In the genomic region with DNA sequence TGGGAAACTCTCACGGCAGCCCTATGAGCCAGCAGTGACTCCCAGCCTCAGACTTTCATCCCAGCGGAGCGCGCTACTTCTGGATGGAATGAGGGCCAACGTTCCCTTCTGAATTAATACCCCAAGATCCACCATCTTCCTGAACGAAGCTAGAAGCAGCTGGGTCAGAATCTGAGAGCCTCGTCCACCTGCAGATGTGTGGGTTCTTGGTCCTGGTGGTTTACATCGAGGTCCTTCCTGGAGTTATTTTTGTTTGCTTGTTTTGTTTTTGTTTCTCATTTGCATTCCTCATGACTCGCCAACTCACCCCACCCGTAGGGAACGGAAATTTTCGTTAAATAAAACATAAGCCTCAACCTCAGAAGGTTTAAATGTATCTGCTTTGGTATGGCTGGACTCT, we compare ENCODE assay signal across 13 mouse cellular contexts.
DNase-seq lines count a peak whose midpoint lies in the region; ATAC-seq and TF ChIP-seq lines count a peak whose summit lies in the region.
"Had no signal": no experiment of that assay in that cellular context is flagged by ENCODE, and none has a peak within 500 bp of the region (broad histone marks: within the 10 kb centered on the region; RNA-seq: fewer than 3 reads in every experiment).

No protein-coding gene starts in this region.

- peaks cover 55% of the 10 kb centered on the region for H3K4me1 ChIP-seq in embryonic facial prominence, embryonic 13.5 days
- H3K4me1 ChIP-seq in embryonic facial prominence, embryonic 10.5 days, result peaks cover 48% of the 10 kb centered on the region
- peaks cover 6% of the 10 kb centered on the region for H3K4me1 ChIP-seq in hindbrain, embryonic 14.5 days (replicated peaks; ENCODE audit: control insufficient read depth, insufficient read depth, low read length)
- H3K4me1 ChIP-seq in hindbrain, embryonic 16.5 days (ENCODE audit: control insufficient read depth, insufficient read depth, low read depth, low read length), result no peaks in the 10 kb centered on the region
- H3K4me1 ChIP-seq in lung, embryonic 15.5 days, result peaks cover 62% of the 10 kb centered on the region
- H3K4me1 ChIP-seq in small intestine, adult 2 months (ENCODE audit: control insufficient read depth, insufficient read depth, insufficient read length, low read length), result peaks cover 15% of the 10 kb centered on the region; the same call in 1 of the 2 replicates

- TF ChIP-seq POLR2A in small intestine, adult 2 months (IDR thresholded peaks at IDR 0.05; ENCODE audit: low read depth, low read length), result no peak

- H3K27me3 ChIP-seq in embryonic facial prominence, embryonic 13.5 days, result no peaks in the 10 kb centered on the region
- H3K27me3 ChIP-seq in embryonic facial prominence, embryonic 10.5 days (replicated peaks; ENCODE audit: low read depth, poor library complexity, severe bottlenecking), result no peaks in the 10 kb centered on the region
- H3K27me3 ChIP-seq in hindbrain, embryonic 14.5 days (ENCODE audit: control insufficient read depth, insufficient read depth, low read length), result no peaks in the 10 kb centered on the region
- H3K27me3 ChIP-seq in hindbrain, embryonic 16.5 days (replicated peaks; ENCODE audit: control insufficient read depth, insufficient read depth, low read length), result no peaks in the 10 kb centered on the region
- no peaks in the 10 kb centered on the region for H3K27me3 ChIP-seq in lung, embryonic 15.5 days
- no peaks in the 10 kb centered on the region for H3K27me3 ChIP-seq in small intestine, adult 2 months (ENCODE audit: control insufficient read depth, insufficient read depth, low read length)
- H3K27me3 ChIP-seq: forebrain, embryonic 12.5 days had no signal

- no peak overlapping the region for H3K4me3 ChIP-seq in embryonic facial prominence, embryonic 13.5 days
- no peak overlapping the region for H3K4me3 ChIP-seq in embryonic facial prominence, embryonic 10.5 days
- H3K4me3 ChIP-seq in hindbrain, embryonic 14.5 days (replicated peaks; ENCODE audit: low read length), result no peak overlapping the region
- no peak overlapping the region for H3K4me3 ChIP-seq in hindbrain, embryonic 16.5 days (ENCODE audit: low read length)
- no peak overlapping the region for H3K4me3 ChIP-seq in lung, embryonic 15.5 days
- H3K4me3 ChIP-seq in small intestine, adult 2 months (ENCODE audit: low read depth, low read length), result no peak overlapping the region
- H3K4me3 ChIP-seq: forebrain, embryonic 12.5 days; liver, embryonic 13.5 days; megakaryocyte, embryonic 14.5 days had no signal

- TF ChIP-seq CTCF in small intestine, adult 2 months (IDR thresholded peaks at IDR 0.05; ENCODE audit: extremely low read depth, insufficient read length, insufficient replicate concordance, low read depth, low read length), result no peak

- DNase-seq in embryonic facial prominence, embryonic 10.5 days (ENCODE audit: low spot score), result no peak
- no peak for DNase-seq in hindbrain, embryonic 14.5 days (ENCODE audit: low spot score)
- no peak for DNase-seq in lung, postnatal 14 days
- no peak for DNase-seq in thymus, postnatal 25 days
- DNase-seq: cerebellum, postnatal 10 days; liver, embryonic 13.5 days had no signal

- H3K27ac ChIP-seq in embryonic facial prominence, embryonic 13.5 days, result peak overlapping the region; percentile 34; the same call in 1 of the 2 replicates
- no peak overlapping the region for H3K27ac ChIP-seq in embryonic facial prominence, embryonic 10.5 days (replicated peaks)
- 0 out of 2 replicates have a peak overlapping the region, but pooled peaks have one; percentile 15 for H3K27ac ChIP-seq in hindbrain, embryonic 14.5 days
- H3K27ac ChIP-seq in hindbrain, embryonic 16.5 days (ENCODE audit: low read depth, low read length), result no peak overlapping the region
- H3K27ac ChIP-seq in lung, embryonic 15.5 days, result peak overlapping the region; percentile 37
- H3K27ac ChIP-seq in small intestine, adult 2 months (ENCODE audit: insufficient read depth, low read depth, low read length), result 0 out of 2 replicates have a peak overlapping the region, but pooled peaks have one; percentile 3
- H3K27ac ChIP-seq: forebrain, embryonic 12.5 days; hindbrain, postnatal 0 days; liver, embryonic 13.5 days had no signal

- H3K9ac ChIP-seq in embryonic facial prominence, embryonic 13.5 days, result no peak overlapping the region
- H3K9ac ChIP-seq in hindbrain, embryonic 14.5 days, result no peak overlapping the region
- no peak overlapping the region for H3K9ac ChIP-seq in hindbrain, embryonic 16.5 days (ENCODE audit: low read depth, low read length)
- H3K9ac ChIP-seq in lung, embryonic 15.5 days, result no peak overlapping the region
- H3K9ac ChIP-seq: forebrain, embryonic 12.5 days; liver, embryonic 13.5 days had no signal

- H3K36me3 ChIP-seq in embryonic facial prominence, embryonic 13.5 days, result no peaks in the 10 kb centered on the region
- no peaks in the 10 kb centered on the region for H3K36me3 ChIP-seq in embryonic facial prominence, embryonic 10.5 days (replicated peaks)
- H3K36me3 ChIP-seq in hindbrain, embryonic 14.5 days (replicated peaks; ENCODE audit: control insufficient read depth, insufficient read depth), result no peaks in the 10 kb centered on the region
- H3K36me3 ChIP-seq in hindbrain, embryonic 16.5 days (ENCODE audit: control insufficient read depth, insufficient read depth, low read length), result no peaks in the 10 kb centered on the region
- no peaks in the 10 kb centered on the region for H3K36me3 ChIP-seq in lung, embryonic 15.5 days
- no peaks in the 10 kb centered on the region for H3K36me3 ChIP-seq in small intestine, adult 2 months (ENCODE audit: control insufficient read depth, insufficient read depth, low read length)
- H3K36me3 ChIP-seq: forebrain, embryonic 12.5 days; liver, embryonic 13.5 days had no signal

- 79% methylated on average over 12 of the region's 12 CpGs for WGBS in embryonic facial prominence, embryonic 13.5 days
- WGBS in embryonic facial prominence, embryonic 10.5 days, result 89% methylated on average over 12 of the region's 12 CpGs
- WGBS in hindbrain, embryonic 14.5 days, result 83% methylated on average over 12 of the region's 12 CpGs
- WGBS in hindbrain, embryonic 16.5 days, result 90% methylated on average over 12 of the region's 12 CpGs
- 78% methylated on average over 12 of the region's 12 CpGs for WGBS in lung, embryonic 15.5 days
- 88% methylated on average over 12 of the region's 12 CpGs for WGBS in small intestine, adult 2 months

- H3K9me3 ChIP-seq in embryonic facial prominence, embryonic 13.5 days, result no peaks in the 10 kb centered on the region
- no peaks in the 10 kb centered on the region for H3K9me3 ChIP-seq in embryonic facial prominence, embryonic 10.5 days
- H3K9me3 ChIP-seq in hindbrain, embryonic 14.5 days (ENCODE audit: control insufficient read depth, low read length), result no peaks in the 10 kb centered on the region
- no peaks in the 10 kb centered on the region for H3K9me3 ChIP-seq in hindbrain, embryonic 16.5 days (ENCODE audit: control insufficient read depth, low read length)
- no peaks in the 10 kb centered on the region for H3K9me3 ChIP-seq in lung, embryonic 15.5 days
- H3K9me3 ChIP-seq: forebrain, embryonic 12.5 days; liver, embryonic 13.5 days; megakaryocyte, embryonic 14.5 days had no signal

- H3K4me2 ChIP-seq in embryonic facial prominence, embryonic 13.5 days, result no peak overlapping the region
- no peak overlapping the region for H3K4me2 ChIP-seq in hindbrain, embryonic 14.5 days (replicated peaks)
- H3K4me2 ChIP-seq in hindbrain, embryonic 16.5 days (ENCODE audit: low read length), result no peak overlapping the region
- H3K4me2 ChIP-seq in lung, embryonic 15.5 days, result no peak overlapping the region; the same call in 1 of the 2 replicates
- H3K4me2 ChIP-seq: forebrain, embryonic 12.5 days; liver, embryonic 13.5 days had no signal

- ATAC-seq in embryonic facial prominence, embryonic 13.5 days (ENCODE audit: insufficient number of reproducible peaks, insufficient read depth, low FRiP score, low TSS enrichment, low read depth), result no peak
- no peak for ATAC-seq in hindbrain, embryonic 14.5 days (ENCODE audit: low FRiP score)
- ATAC-seq in hindbrain, embryonic 16.5 days, result no peak
- no peak for ATAC-seq in lung, embryonic 15.5 days (ENCODE audit: borderline replicate concordance, extremely low read depth, low FRiP score, low TSS enrichment)
- ATAC-seq: hindbrain, postnatal 0 days had no signal

Comparison
In these comparisons a context has a peak if more than half of its experiments do, and no peak if none do; other contexts are left out.
1. H3K27ac ChIP-seq: peak in embryonic facial prominence, embryonic 13.5 days (single experiment), hindbrain, embryonic 14.5 days (single experiment), lung, embryonic 15.5 days (single experiment) and small intestine, adult 2 months (single experiment); none in embryonic facial prominence, embryonic 10.5 days (single experiment) and hindbrain, embryonic 16.5 days (single experiment).